Mouse (Mus musculus) liver, adult (tissue): ENCODE data around the gene B4gat1.

Experiments
- GATA4 ChIP-seq: IDR thresholded peaks from 2 replicates; pipeline ENCODE4 v1.6.1; 2014; ENCODE audit warnings: mild to moderate bottlenecking, low read length; ENCODE audit not compliant: insufficient replicate concordance

The B4gat1 gene

GRCm38 (mm10) chr19:5038709-5039156 is at the start of gene B4gat1, which contains the start of gene AC124502.3:
B4gat1 (plus strand) TSS chr19:5038826.
AC124502.3 (plus strand) TSS chr19:5038891.
- no peak for TF ChIP-seq GATA4

- TF ChIP-seq GATA4: peak; percentile 56; the same call in 1 of the 2 replicates
Observed at GRCm38 (mm10) chr19:4989013-4989412, 49.6 kb upstream of the B4gat1 start.

- TF ChIP-seq GATA4: no peak
Observed at GRCm38 (mm10) chr19:4989434-4990255, 49.0 kb upstream of the B4gat1 start.

GRCm38 (mm10) chr19:4990256-4990625 is 48.4 kb upstream of the B4gat1 start, which contains the start of gene Npas4:
Npas4 (minus strand) TSS chr19:4990316.
- no peak for TF ChIP-seq GATA4

GRCm38 (mm10) chr19:4990716-4991115 is 47.9 kb upstream of the B4gat1 start:
- no peak for TF ChIP-seq GATA4

- TF ChIP-seq GATA4: no peak
Observed at GRCm38 (mm10) chr19:4992371-4992770, 46.3 kb upstream of the B4gat1 start.

GRCm38 (mm10) chr19:4992904-4993303 is 45.7 kb upstream of the B4gat1 start:
- TF ChIP-seq GATA4: no peak

- TF ChIP-seq GATA4: no peak
Observed at GRCm38 (mm10) chr19:4994043-4994442, 44.6 kb upstream of the B4gat1 start.

GRCm38 (mm10) chr19:4999445-5000140 is 39.0 kb upstream of the B4gat1 start:
- no peak for TF ChIP-seq GATA4

- no peak for TF ChIP-seq GATA4
Observed at GRCm38 (mm10) chr19:5001666-5002406, 36.8 kb upstream of the B4gat1 start.

GRCm38 (mm10) chr19:5004925-5005324 is 33.7 kb upstream of the B4gat1 start:
- TF ChIP-seq GATA4: no peak

- no peak for TF ChIP-seq GATA4
Observed at GRCm38 (mm10) chr19:5013138-5013537, 25.5 kb upstream of the B4gat1 start.

GRCm38 (mm10) chr19:5014961-5015398 is 23.6 kb upstream of the B4gat1 start:
- TF ChIP-seq GATA4: no peak

- no peak for TF ChIP-seq GATA4
Observed at GRCm38 (mm10) chr19:5016221-5016742, 22.3 kb upstream of the B4gat1 start.

- no peak for TF ChIP-seq GATA4
Observed at GRCm38 (mm10) chr19:5016782-5017181, 21.8 kb upstream of the B4gat1 start.
